Mouse (Mus musculus) thymus, adult 2 months (tissue): ENCODE measurements at regions not wholly inside any gene's neighbourhood (a gene's known extent, or its start where the extent isn't known, plus 50 kb on each side); places are given as distances from the start of the nearest gene placed in this dataset.

ENCODE experiments used
- CTCF ChIP-seq: fragments of 200-500 bp; IDR thresholded peaks from 2 replicates; pipeline ENCODE4 v1.5.1; 2012; ENCODE audit warnings: mild to moderate bottlenecking, control low read depth, low read length, moderate library complexity, borderline replicate concordance; ENCODE audit not compliant: control insufficient read depth, poor library complexity, insufficient read depth; ENCODE audit errors: extremely low read depth
- POLR2A ChIP-seq: fragments of 200-500 bp; IDR thresholded peaks from 2 replicates; pipeline ENCODE4 v1.6.1; 2012; ENCODE audit warnings: mild to moderate bottlenecking, low read length, control low read depth, moderate library complexity; ENCODE audit not compliant: control insufficient read depth, poor library complexity, insufficient read depth; ENCODE audit errors: extremely low read depth

DNA sequence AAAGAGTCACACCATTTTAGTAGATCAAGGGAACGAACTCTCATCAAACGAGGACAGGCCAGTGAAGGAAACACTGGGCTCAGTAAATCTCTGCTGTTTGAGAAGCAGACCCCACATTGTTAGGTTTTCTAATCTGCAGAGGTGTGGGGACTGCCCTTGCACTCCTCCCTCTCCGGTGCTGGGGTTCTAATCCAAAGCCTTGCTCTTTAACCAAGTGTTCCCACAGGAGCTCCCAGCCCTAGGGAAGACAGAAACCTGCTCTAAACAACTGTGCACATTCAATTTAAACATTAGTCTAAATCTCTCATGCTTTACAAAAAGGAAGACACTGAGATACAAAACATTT lies 108.1 kb upstream of the Acvr2a start:
- TF ChIP-seq CTCF = no peak
- no peak for TF ChIP-seq POLR2A
